In the genomic region with DNA sequence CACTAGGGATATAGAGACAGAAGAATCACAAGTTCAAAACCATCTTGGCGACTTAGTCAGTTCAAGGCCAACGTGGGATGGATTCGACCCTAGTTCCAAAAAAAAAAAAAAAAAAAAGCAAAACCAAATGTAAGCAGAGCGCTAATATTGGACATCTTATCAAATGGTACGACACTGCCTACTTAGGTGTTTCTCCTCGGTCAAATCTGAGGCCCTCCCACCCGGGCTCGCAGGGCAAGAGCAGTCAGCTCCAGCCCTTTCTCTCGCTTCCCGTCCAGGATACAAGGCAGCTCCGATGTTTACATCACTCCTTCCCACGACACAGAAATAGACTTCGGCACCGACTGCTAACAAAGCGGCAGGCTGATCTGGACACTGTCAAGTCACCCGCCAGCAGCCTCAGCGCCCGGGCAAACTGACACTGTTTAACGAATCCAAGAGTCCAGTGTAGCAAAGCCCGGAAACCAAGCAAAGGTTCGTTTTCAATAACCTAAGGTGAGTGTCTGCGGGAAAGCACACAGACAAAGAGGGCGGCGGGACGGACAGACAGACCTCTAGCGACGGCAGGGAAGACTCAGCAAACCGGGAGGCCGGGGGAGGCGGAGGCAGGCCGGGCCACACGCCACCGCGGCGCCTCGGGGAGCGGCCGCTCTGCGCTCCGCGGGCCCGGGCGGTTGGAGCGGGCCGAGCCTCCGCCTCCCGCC, we compare ENCODE assay signal across 8 mouse cellular contexts. TPM values are rescaled to one million over a fixed set of nuclear protein-coding genes. Genes with fewer than 3 reads are reported as not detected.
DNase-seq lines count a peak whose midpoint lies in the region; ATAC-seq and TF ChIP-seq lines count a peak whose summit lies in the region.

No protein-coding gene starts in this region.

- no peak for DNase-seq in gastrocnemius, adult 2 months
- DNase-seq in gastrocnemius, adult 8-10 months (ENCODE audit: low spot score in 2 of 2), result no peak
- DNase-seq in naive thymus-derived CD4-positive, alpha-beta T cell, adult 2 months (ENCODE audit: low read depth), result peak; percentile 69
- no peak for DNase-seq in adrenal gland, adult 8-10 months

- H3K27ac ChIP-seq in gastrocnemius, adult 2 months, result peak overlapping the region; percentile 99
- H3K27ac ChIP-seq in bone marrow, adult 2 months (ENCODE audit: control insufficient read depth, insufficient read depth, low read depth, low read length, poor library complexity), result peak overlapping the region; percentile 93
- peak overlapping the region; percentile 84 for H3K27ac ChIP-seq in forebrain, embryonic 15.5 days (replicated peaks)
- peak overlapping the region; percentile 93 for H3K27ac ChIP-seq in liver, embryonic 15.5 days (replicated peaks)

- peaks cover 18% of the 10 kb centered on the region for H3K36me3 ChIP-seq in forebrain, embryonic 15.5 days
- peaks cover 17% of the 10 kb centered on the region for H3K36me3 ChIP-seq in liver, embryonic 15.5 days (replicated peaks)

- WGBS in bone marrow, adult 2 months, result 1% methylated on average over 47 of the region's 47 CpGs
- 2% methylated on average over 44 of the region's 47 CpGs for WGBS in forebrain, embryonic 15.5 days
- WGBS in liver, embryonic 15.5 days (ENCODE audit: insufficient replicate concordance), result 2% methylated on average over 34 of the region's 47 CpGs

- H3K9ac ChIP-seq in forebrain, embryonic 15.5 days (replicated peaks), result peak overlapping the region; percentile 81
- H3K9ac ChIP-seq in liver, embryonic 15.5 days, result peak overlapping the region; percentile 78

- intact Hi-C loops in gastrocnemius, adult 2 months (cut with DNase I), result loop anchor here (5.0 kb wide), 1 partner anchor 168 kb away; no protein-coding TSS in a partner anchor

- H3K4me1 ChIP-seq in bone marrow, adult 2 months (ENCODE audit: control insufficient read depth, insufficient read depth, low read length), result no peaks in the 10 kb centered on the region; the same call in 1 of the 2 replicates
- H3K4me1 ChIP-seq in forebrain, embryonic 15.5 days, result peaks cover 36% of the 10 kb centered on the region
- peaks cover 38% of the 10 kb centered on the region for H3K4me1 ChIP-seq in liver, embryonic 15.5 days (replicated peaks)

- peak overlapping the region; percentile 90 for H3K4me3 ChIP-seq in gastrocnemius, adult 2 months
- H3K4me3 ChIP-seq in bone marrow, adult 2 months (replicated peaks; ENCODE audit: control insufficient read depth, low read depth, low read length), result peak overlapping the region; percentile 95
- peak overlapping the region; percentile 84 for H3K4me3 ChIP-seq in forebrain, embryonic 15.5 days
- H3K4me3 ChIP-seq in liver, embryonic 15.5 days (replicated peaks), result peak overlapping the region; percentile 72

- no peaks in the 10 kb centered on the region; the same call in 1 of the 2 replicates for H3K27me3 ChIP-seq in forebrain, embryonic 15.5 days
- peaks cover 4% of the 10 kb centered on the region for H3K27me3 ChIP-seq in liver, embryonic 15.5 days

- TF ChIP-seq CTCF in gastrocnemius, adult 2 months (IDR thresholded peaks at IDR 0.05), result no peak
- no peak for TF ChIP-seq CTCF in bone marrow, adult 2 months (IDR thresholded peaks at IDR 0.05; ENCODE audit: control insufficient read depth, insufficient read depth, low read length)

- no peaks in the 10 kb centered on the region for H3K9me3 ChIP-seq in forebrain, embryonic 15.5 days
- no peaks in the 10 kb centered on the region for H3K9me3 ChIP-seq in liver, embryonic 15.5 days (replicated peaks)

- ATAC-seq in forebrain, embryonic 15.5 days (replicated peaks), result peak; percentile 63
- ATAC-seq in inflammation-experienced regulatory T-cells, adult 6 months, result peak; percentile 17
- ATAC-seq in liver, embryonic 15.5 days (ENCODE audit: insufficient read depth), result peak; percentile 45

- TF ChIP-seq POLR2A in bone marrow, adult 2 months (IDR thresholded peaks at IDR 0.05; ENCODE audit: borderline replicate concordance, control insufficient read depth, low read depth, low read length), result peak; percentile 7; the same call in 1 of the 2 replicates

- H3K4me2 ChIP-seq in forebrain, embryonic 15.5 days (replicated peaks), result peak overlapping the region; percentile 78
- H3K4me2 ChIP-seq in liver, embryonic 15.5 days, result peak overlapping the region; percentile 94

RNA-seq across cellular contexts. Expression of gene Trafd1, which starts 0.5 kb away (rescaled TPM):
- total RNA-seq in gastrocnemius, adult 2 months (2021), result 10 to 100 TPM; 36.8 to 37.0 TPM
- 10 to 100 TPM; 37.4 to 45.4 (median 40.5) TPM for total RNA-seq in gastrocnemius, adult 8-10 months (2022)
- polyA plus RNA-seq in bone marrow, adult 2 months (2011; ENCODE audit: insufficient read depth, insufficient read length, low replicate concordance, missing spikeins), result 59.7 and 114 TPM in 2 replicates
- 138 and 142 TPM in 2 replicates for polyA plus RNA-seq in forebrain, embryonic 15.5 days (2015; fragmentation: Nextera tagmentation; extraction: Ambion mirVana)
- 10 to 100 TPM; 31.6 to 50.8 (median 39.1) TPM for polyA plus RNA-seq in inflammation-experienced regulatory T-cells, adult 6 months (2017; shearing (Covaris generic))
- 22.8 and 25.9 TPM in 2 replicates for polyA plus RNA-seq in liver, embryonic 15.5 days (2015; fragmentation: Nextera tagmentation; extraction: Ambion mirVana)
- 10 to 100 TPM; 37.0 to 67.7 (median 52.0) TPM for total RNA-seq in adrenal gland, adult 8-10 months (2022)

RNA-seq across cellular contexts. Expression of gene Naa25, which starts 12.8 kb away (rescaled TPM):
- total RNA-seq in gastrocnemius, adult 2 months (2021), result 10 to 100 TPM; 26.9 to 33.3 TPM
- total RNA-seq in gastrocnemius, adult 8-10 months (2022), result 10 to 100 TPM; 28.5 to 32.6 (median 30.3) TPM
- polyA plus RNA-seq in bone marrow, adult 2 months (2011; ENCODE audit: insufficient read depth, insufficient read length, low replicate concordance, missing spikeins), result 11.6 and 22.3 TPM in 2 replicates
- polyA plus RNA-seq in forebrain, embryonic 15.5 days (2015; fragmentation: Nextera tagmentation; extraction: Ambion mirVana), result 54.7 and 59.0 TPM in 2 replicates
- 10 to 100 TPM; 26.1 to 40.4 (median 35.0) TPM for polyA plus RNA-seq in inflammation-experienced regulatory T-cells, adult 6 months (2017; shearing (Covaris generic))
- 19.2 and 20.0 TPM in 2 replicates for polyA plus RNA-seq in liver, embryonic 15.5 days (2015; fragmentation: Nextera tagmentation; extraction: Ambion mirVana)
- total RNA-seq in adrenal gland, adult 8-10 months (2022), result 10 to 100 TPM; 33.4 to 40.0 (median 35.9) TPM
